12 mouse cellular contexts compared by ENCODE assay signal in the genomic region with DNA sequence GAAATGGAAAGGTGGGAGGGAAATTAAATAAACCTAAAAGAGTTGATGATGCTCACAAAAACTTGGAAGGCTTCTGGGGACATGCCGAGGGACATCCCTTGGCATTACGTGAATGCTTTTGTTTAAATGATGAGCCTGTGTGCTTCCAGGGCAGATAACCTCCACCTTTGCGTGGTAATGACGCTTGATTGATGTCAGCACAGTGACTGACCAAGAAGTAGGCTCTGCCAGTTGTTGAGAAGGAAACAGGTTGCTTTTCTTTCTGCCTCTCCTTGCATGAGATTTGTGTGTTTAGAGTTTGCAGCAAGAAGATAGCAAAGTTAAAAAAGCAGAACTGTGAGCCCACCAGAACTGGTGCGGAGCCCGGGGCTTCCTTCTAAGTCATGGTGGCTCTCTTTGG. TPM values are rescaled to one million over a fixed set of nuclear protein-coding genes. Genes with fewer than 3 reads are reported as not detected.
DNase-seq lines count a peak whose midpoint lies in the region; ATAC-seq lines count a peak whose summit lies in the region.
"Had no signal": no experiment of that assay in that cellular context is flagged by ENCODE, and none has a peak within 500 bp of the region (broad histone marks: within the 10 kb centered on the region; RNA-seq: fewer than 3 reads in every experiment).

No protein-coding gene starts in this region.

- no peaks in the 10 kb centered on the region for H3K9me3 ChIP-seq in kidney, embryonic 15.5 days (replicated peaks)
- H3K9me3 ChIP-seq in embryonic facial prominence, embryonic 14.5 days (ENCODE audit: control insufficient read depth, low read length), result no peaks in the 10 kb centered on the region

- no peaks in the 10 kb centered on the region for H3K36me3 ChIP-seq in kidney, embryonic 15.5 days
- H3K36me3 ChIP-seq in embryonic facial prominence, embryonic 14.5 days (ENCODE audit: control insufficient read depth, insufficient read depth, low read length), result no peaks in the 10 kb centered on the region
- H3K36me3 ChIP-seq: G1E had no signal

- H3K27ac ChIP-seq in kidney, embryonic 15.5 days, result 0 out of 2 replicates have a peak overlapping the region, but pooled peaks have one; percentile 51
- H3K27ac ChIP-seq in brown adipose tissue, adult 24 weeks (replicated peaks; ENCODE audit: low read depth, low read length), result peak overlapping the region; percentile 79
- H3K27ac ChIP-seq in embryonic facial prominence, embryonic 14.5 days (replicated peaks; ENCODE audit: low read depth, low read length), result 0 out of 2 replicates have a peak overlapping the region, but pooled peaks have one; percentile 3

- WGBS in kidney, embryonic 15.5 days, result 67% methylated on average over 6 of the region's 6 CpGs
- WGBS in embryonic facial prominence, embryonic 14.5 days, result 71% methylated on average over 6 of the region's 6 CpGs

- peak overlapping the region; percentile 32 for H3K4me3 ChIP-seq in kidney, embryonic 15.5 days (replicated peaks)
- peak overlapping the region; percentile 75 for H3K4me3 ChIP-seq in brown adipose tissue, adult 24 weeks (ENCODE audit: insufficient read depth, low read depth, low read length)
- no peak overlapping the region; the same call in 1 of the 2 replicates for H3K4me3 ChIP-seq in embryonic facial prominence, embryonic 14.5 days (ENCODE audit: low read depth, low read length)

- H3K4me1 ChIP-seq in kidney, embryonic 15.5 days, result peaks cover 16% of the 10 kb centered on the region
- H3K4me1 ChIP-seq in brown adipose tissue, adult 24 weeks (ENCODE audit: control insufficient read depth, insufficient read depth, insufficient read length, low read length), result peaks cover 19% of the 10 kb centered on the region; the same call in 1 of the 2 replicates
- peaks cover 2% of the 10 kb centered on the region; the same call in 1 of the 2 replicates for H3K4me1 ChIP-seq in embryonic facial prominence, embryonic 14.5 days (ENCODE audit: control insufficient read depth, insufficient read depth, low read length)

- no peak overlapping the region; the same call in 1 of the 2 replicates for H3K4me2 ChIP-seq in kidney, embryonic 15.5 days
- no peak overlapping the region; the same call in 1 of the 2 replicates for H3K4me2 ChIP-seq in embryonic facial prominence, embryonic 14.5 days (ENCODE audit: low read depth, low read length)

- 0 out of 2 replicates have a peak overlapping the region, but pooled peaks have one; percentile 2 for H3K9ac ChIP-seq in kidney, embryonic 15.5 days
- H3K9ac ChIP-seq in embryonic facial prominence, embryonic 14.5 days (ENCODE audit: low read depth, low read length), result no peak overlapping the region

- no peak for DNase-seq in kidney, postnatal 14 days
- no peak for DNase-seq in embryonic facial prominence, embryonic 14.5 days (ENCODE audit: low spot score)
- DNase-seq in lung, postnatal 14 days, result peak; percentile 21
- DNase-seq in thymus, adult 18-20 months, result no peak
- no peak for DNase-seq in T-cell, adult 2 months (ENCODE audit: low spot score)
- DNase-seq: cerebellum, adult 11-12 months; right cerebral cortex, postnatal 4 days; thymus, postnatal 36 days had no signal

- no peaks in the 10 kb centered on the region for H3K27me3 ChIP-seq in kidney, embryonic 15.5 days
- H3K27me3 ChIP-seq in embryonic facial prominence, embryonic 14.5 days (replicated peaks; ENCODE audit: control insufficient read depth, insufficient read depth, low read length), result no peaks in the 10 kb centered on the region

- no peak for ATAC-seq in kidney, embryonic 15.5 days (replicated peaks; ENCODE audit: low FRiP score)
- no peak for ATAC-seq in embryonic facial prominence, embryonic 14.5 days (ENCODE audit: low read depth)
- ATAC-seq: inflammation-experienced regulatory T-cells, adult 6 months had no signal

RNA-seq across cellular contexts. Expression of a gene that starts 1.1 kb away (rescaled TPM):
- polyA plus RNA-seq in kidney, embryonic 15.5 days (2015; fragmentation: Nextera tagmentation; extraction: Ambion mirVana), result 22.8 and 26.7 TPM in 2 replicates
- polyA plus RNA-seq in brown adipose tissue, adult 24 weeks (2012; ENCODE audit: insufficient read depth, insufficient read length, missing spikeins), result 5.4 and 7.1 TPM in 2 replicates
- polyA plus RNA-seq in embryonic facial prominence, embryonic 14.5 days (2014; fragmentation: Nextera tagmentation; extraction: Ambion mirVana), result 12.5 and 17.6 TPM in 2 replicates
- polyA plus RNA-seq: G1E had no signal

Comparison
In these comparisons a context has a peak if more than half of its experiments do, and no peak if none do; other contexts are left out.
1. H3K27ac ChIP-seq: peak in every context shown above with its lines; median percentile 79 in brown adipose tissue, adult 24 weeks; 51 in kidney, embryonic 15.5 days; 3 in embryonic facial prominence, embryonic 14.5 days.